In the genomic region with DNA sequence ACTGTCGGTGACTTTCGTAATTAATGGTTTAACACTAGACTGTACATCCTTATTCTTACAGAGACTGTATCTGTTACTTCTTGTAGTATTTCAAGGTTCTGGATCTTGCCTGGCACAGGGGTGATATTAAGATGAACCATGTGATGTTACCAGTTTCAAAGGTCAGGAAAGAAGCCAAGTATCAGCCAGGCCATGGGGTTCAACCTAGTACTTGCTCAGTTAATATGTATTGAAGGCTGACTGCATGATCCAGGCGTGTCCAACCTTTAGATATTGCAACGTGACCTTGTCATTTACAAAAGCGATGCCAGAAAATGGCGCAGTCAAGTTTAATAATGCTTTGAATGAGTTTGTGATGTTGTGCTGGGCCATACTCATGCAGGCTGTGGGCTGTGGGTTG, we compare ENCODE assay signal across 24 mouse cellular contexts. TPM values are rescaled to one million over a fixed set of nuclear protein-coding genes. Genes with fewer than 3 reads are reported as not detected.
DNase-seq lines count a peak whose midpoint lies in the region; TF ChIP-seq lines count a peak whose summit lies in the region.
"Had no signal": no experiment of that assay in that cellular context is flagged by ENCODE, and none has a peak within 500 bp of the region (broad histone marks: within the 10 kb centered on the region; RNA-seq: fewer than 3 reads in every experiment).

No protein-coding gene starts in this region.

- no peak overlapping the region for H3K9ac ChIP-seq in liver, adult 2 months (ENCODE audit: low read depth, low read length)
- H3K9ac ChIP-seq: embryonic facial prominence, embryonic 15.5 days; forebrain, embryonic 12.5 days; forebrain, postnatal 0 days; hindbrain, embryonic 15.5 days; midbrain, embryonic 12.5 days; neural tube, embryonic 13.5 days had no signal

- H3K27ac ChIP-seq in liver, adult 2 months (replicated peaks; ENCODE audit: insufficient read depth, low read depth, low read length) = no peak overlapping the region
- H3K27ac ChIP-seq: forebrain, embryonic 12.5 days; hindbrain, embryonic 10.5 days; hindbrain, embryonic 15.5 days; midbrain, embryonic 12.5 days had no signal

- no peaks in the 10 kb centered on the region for H3K79me2 ChIP-seq in liver, adult 2 months (ENCODE audit: control insufficient read depth, insufficient read depth, low read length)

- TF ChIP-seq CTCF in liver, adult 2 months (IDR thresholded peaks at IDR 0.05; ENCODE audit: low read depth, low read length) = no peak

- H3K27me3 ChIP-seq in liver, adult 2 months (ENCODE audit: control insufficient read depth, insufficient read depth, low read length) = no peaks in the 10 kb centered on the region; the same call in 1 of the 2 replicates
- H3K27me3 ChIP-seq: embryonic facial prominence, embryonic 15.5 days; hindbrain, embryonic 15.5 days; neural tube, embryonic 13.5 days had no signal

- no peaks in the 10 kb centered on the region for H3K4me1 ChIP-seq in liver, adult 2 months (ENCODE audit: control insufficient read depth, insufficient read depth, low read length)
- H3K4me1 ChIP-seq: megakaryocyte, embryonic 14.5 days had no signal

- peak; percentile 76 for DNase-seq in kidney, adult 11 months
- no peak for DNase-seq in kidney, postnatal 10 days
- DNase-seq in liver, adult 2 months (ENCODE audit: extremely low read depth, low read depth, low spot score) = peak; percentile 4
- DNase-seq in liver = no peak
- DNase-seq in kidney, postnatal 36 days = peak; percentile 52 to 79
- DNase-seq in layer of hippocampus, postnatal 25 days (ENCODE audit: extremely low spot score in 1 of 2, low spot score in 1 of 2) = no peak
- DNase-seq in lung, adult 18-20 months = no peak
- DNase-seq: adrenal gland, postnatal 14 days; cerebellum, adult 11 months; cerebellum, adult 9-10 months; forebrain, postnatal 0 days; gastrocnemius, postnatal 10 days; heart, postnatal 14 days; left cerebral cortex, postnatal 4 days; lung, postnatal 4 days; thymus, postnatal 4 days had no signal

- no peaks in the 10 kb centered on the region for H3K36me3 ChIP-seq in liver, adult 2 months (ENCODE audit: control insufficient read depth, insufficient read depth, low read length)
- H3K36me3 ChIP-seq: embryonic facial prominence, embryonic 15.5 days; forebrain, embryonic 12.5 days; hindbrain, embryonic 10.5 days; hindbrain, embryonic 15.5 days; midbrain, embryonic 12.5 days; neural tube, embryonic 13.5 days had no signal

- 87% methylated on average over 6 of the region's 6 CpGs for WGBS in liver, adult 2 months

- H3K4me3 ChIP-seq in liver, adult 2 months (ENCODE audit: insufficient read depth, low read depth, low read length) = no peak overlapping the region
- H3K4me3 ChIP-seq: embryonic facial prominence, embryonic 15.5 days; forebrain, embryonic 12.5 days; hindbrain, embryonic 10.5 days; hindbrain, embryonic 15.5 days; megakaryocyte, embryonic 14.5 days; midbrain, embryonic 12.5 days; myocyte; neural tube, embryonic 13.5 days had no signal

- TF ChIP-seq POLR2A in liver, adult 2 months (IDR thresholded peaks at IDR 0.05; ENCODE audit: extremely low read depth, insufficient read depth, low read length) = no peak

RNA-seq across cellular contexts. Expression of gene Igsf3, which starts 15.1 kb away (rescaled TPM):
- 0.37 and 0.54 TPM in 2 replicates for total RNA-seq in liver, adult 2 months (2014; rRNA removed)
- 0.24 TPM in 2 replicates for polyA plus RNA-seq in liver, adult 2 months (2012; rRNA removed)
- 10 to 100 TPM; 18.8 to 24.3 TPM for total RNA-seq in layer of hippocampus, postnatal 25 days (2021)

Comparison
In these comparisons a context has a peak if more than half of its experiments do, and no peak if none do; other contexts are left out.
1. DNase-seq: peak in kidney, adult 11 months (single experiment), liver, adult 2 months (single experiment) and kidney, postnatal 36 days (2 of 2); none in kidney, postnatal 10 days (single experiment), liver (single experiment), layer of hippocampus, postnatal 25 days (0 of 2) and lung, adult 18-20 months (0 of 2).
2. RNA of gene Igsf3, which starts 15.1 kb away (total RNA-seq): 18.8 to 24.3 TPM in layer of hippocampus, postnatal 25 days; 0.37 to 0.54 TPM in liver, adult 2 months; every median in the first group is over 10 times any median in the second.